Mouse (Mus musculus) MEL (cell line): Measurements from ENCODE around the gene Krt4. TPM values are rescaled to one million over a fixed set of nuclear protein-coding genes. Genes with fewer than 3 reads are reported as not detected.

Source experiments
- DNase-seq: peaks from one replicate; pipeline ENCODE4 v3.0.0; 2011; ENCODE audit warnings: low read depth, low spot score
- H3K27ac ChIP-seq: 2 replicates; pipeline ENCODE4 v1.5.1; 2012; ENCODE audit warnings: low read depth, mild to moderate bottlenecking, control low read depth, low read length, moderate library complexity; ENCODE audit not compliant: control insufficient read depth
- H3K27me3 ChIP-seq, 2 experiments: fragments of 150-350 bp in 1 of 2; sonication (generic) in 1 of 2; 2 replicates each; pipeline ENCODE4 v1.6.1; 2012; ENCODE audit warnings: low read length in 2 of 2, mild to moderate bottlenecking in 2 of 2, improper control_type of control experiment in 1 of 2, moderate library complexity in 1 of 2; ENCODE audit not compliant: insufficient read depth in 2 of 2, control insufficient read depth in 1 of 2
- H3K36me3 ChIP-seq, 2 experiments: 2 replicates each; pipeline ENCODE4 v1.6.1; 2012 to 2014; ENCODE audit warnings: low read length in 2 of 2, improper control_type of control experiment in 1 of 2, inconsistent platforms in 1 of 2, mild to moderate bottlenecking in 1 of 2; ENCODE audit not compliant: insufficient read depth in 2 of 2, control insufficient read depth in 1 of 2
- H3K4me1 ChIP-seq, 2 experiments: fragments of 150-350 bp in 1 of 2; sonication (generic) in 1 of 2; 2 replicates each; pipeline ENCODE4 v1.6.1; 2012; ENCODE audit warnings: low read length in 2 of 2, improper control_type of control experiment in 1 of 2, mild to moderate bottlenecking in 1 of 2; ENCODE audit not compliant: insufficient read depth in 2 of 2, control insufficient read depth in 1 of 2
- H3K4me3 ChIP-seq, 2 experiments: fragments of 150-350 bp in 1 of 2; sonication (generic) in 1 of 2; 2 replicates each; pipeline ENCODE4 v1.5.1; 2012; ENCODE audit warnings: low read depth in 2 of 2, low read length in 2 of 2, mild to moderate bottlenecking in 2 of 2, moderate library complexity in 2 of 2, control low read depth in 1 of 2, improper control_type of control experiment in 1 of 2; ENCODE audit not compliant: control insufficient read depth in 1 of 2, insufficient read depth in 1 of 2
- H3K79me2 ChIP-seq: 2 replicates; pipeline ENCODE4 v1.6.1; 2012; ENCODE audit warnings: mild to moderate bottlenecking, low read length, moderate library complexity; ENCODE audit not compliant: control insufficient read depth, poor library complexity, insufficient read depth
- H3K9ac ChIP-seq: 2 replicates; pipeline ENCODE4 v1.6.1; 2012; ENCODE audit warnings: low read depth, mild to moderate bottlenecking, control low read depth, low read length, moderate library complexity; ENCODE audit not compliant: control insufficient read depth, poor library complexity, severe bottlenecking
- H3K9me3 ChIP-seq: fragments of 150-350 bp; sonication (generic); replicated peaks from 2 replicates; pipeline ENCODE4 v1.6.1; 2012; ENCODE audit warnings: mild to moderate bottlenecking, low read length, improper control_type of control experiment, moderate library complexity; ENCODE audit not compliant: insufficient read depth
- BHLHE40 ChIP-seq: IDR thresholded peaks from 2 replicates; pipeline ENCODE4 v1.6.1; 2012; ENCODE audit warnings: low read depth, mild to moderate bottlenecking, inconsistent platforms, low read length, improper control_type of control experiment, borderline replicate concordance
- CTCF ChIP-seq, 3 experiments: IDR thresholded peaks in 2 of 3; conservative IDR thresholded peaks in 1 of 3; 2 replicates each; pipeline ENCODE4 v1.5.1; 2011 to 2012; ENCODE audit warnings: low read length in 3 of 3, low read depth in 2 of 3, mild to moderate bottlenecking in 2 of 3, improper control_type of control experiment in 1 of 3, inconsistent platforms in 1 of 3, mixed read lengths in 1 of 3, moderate library complexity in 1 of 3; ENCODE audit not compliant: control insufficient read depth in 1 of 3, insufficient read depth in 1 of 3, poor library complexity in 1 of 3, severe bottlenecking in 1 of 3
- ELF1 ChIP-seq: IDR thresholded peaks from 2 replicates; pipeline ENCODE4 v1.6.1; 2014; ENCODE audit warnings: low read depth, mild to moderate bottlenecking, inconsistent platforms, low read length, improper control_type of control experiment, moderate library complexity
- GATA1 ChIP-seq: IDR thresholded peaks from 2 replicates; pipeline ENCODE4 v1.6.1; 2011; ENCODE audit warnings: low read depth, low read length, improper control_type of control experiment
- KAT2A ChIP-seq: conservative IDR thresholded peaks from 2 replicates; pipeline ENCODE4 v1.6.1; 2012; ENCODE audit warnings: low read depth, low read length, improper control_type of control experiment, inconsistent platforms
- MAZ ChIP-seq: IDR thresholded peaks from 2 replicates; pipeline ENCODE4 v1.6.1; 2012; ENCODE audit warnings: low read depth, mild to moderate bottlenecking, inconsistent platforms, low read length, improper control_type of control experiment
- MEF2A ChIP-seq: IDR thresholded peaks from 2 replicates; pipeline ENCODE4 v1.6.1; 2014; ENCODE audit warnings: low read depth, mild to moderate bottlenecking, inconsistent platforms, low read length, improper control_type of control experiment; ENCODE audit not compliant: poor library complexity, insufficient replicate concordance, severe bottlenecking; ENCODE audit errors: extremely low read depth
- MYC ChIP-seq: IDR thresholded peaks from 2 replicates; pipeline ENCODE4 v1.6.1; 2011; ENCODE audit warnings: low read depth, mild to moderate bottlenecking, low read length, improper control_type of control experiment, moderate library complexity
- NELFE ChIP-seq: IDR thresholded peaks from 2 replicates; pipeline ENCODE4 v1.6.1; 2011; ENCODE audit warnings: low read depth, low read length, improper control_type of control experiment
- POLR2AphosphoS2 ChIP-seq: IDR thresholded peaks from 2 replicates; pipeline ENCODE4 v1.6.1; 2011; ENCODE audit warnings: low read length, improper control_type of control experiment
- RAD21 ChIP-seq: IDR thresholded peaks from 2 replicates; pipeline ENCODE4 v1.6.1; 2011; ENCODE audit warnings: mild to moderate bottlenecking, low read depth, low read length, improper control_type of control experiment
- SMC3 ChIP-seq: IDR thresholded peaks from 2 replicates; pipeline ENCODE4 v1.6.1; 2011; ENCODE audit warnings: low read depth, low read length, improper control_type of control experiment
- TBP ChIP-seq: IDR thresholded peaks from 2 replicates; pipeline ENCODE4 v1.8.0; 2011; ENCODE audit warnings: low read depth, low read length, improper control_type of control experiment
- UBTF ChIP-seq: IDR thresholded peaks from 2 replicates; pipeline ENCODE4 v1.6.1; 2012; ENCODE audit warnings: low read depth, mild to moderate bottlenecking, inconsistent platforms, low read length, improper control_type of control experiment, moderate library complexity, borderline replicate concordance; ENCODE audit not compliant: insufficient read depth
- USF1 ChIP-seq: IDR thresholded peaks from 2 replicates; pipeline ENCODE4 v1.6.1; 2014; ENCODE audit warnings: low read depth, mild to moderate bottlenecking, inconsistent platforms, low read length, improper control_type of control experiment, moderate library complexity
- USF2 ChIP-seq, 2 experiments: IDR thresholded peaks; 2 replicates each; pipeline ENCODE4 v1.6.1; 2011 to 2012; ENCODE audit warnings: improper control_type of control experiment in 2 of 2, low read length in 2 of 2, borderline replicate concordance in 1 of 2, inconsistent platforms in 1 of 2, low read depth in 1 of 2, mild to moderate bottlenecking in 1 of 2; ENCODE audit not compliant: insufficient read depth in 1 of 2
- ZC3H11A ChIP-seq: IDR thresholded peaks from 2 replicates; pipeline ENCODE4 v1.6.1; 2012; ENCODE audit warnings: low read depth, mild to moderate bottlenecking, inconsistent platforms, low read length, improper control_type of control experiment
- ZKSCAN1 ChIP-seq: IDR thresholded peaks from 2 replicates; pipeline ENCODE4 v1.6.1; 2012; ENCODE audit warnings: low read depth, mild to moderate bottlenecking, inconsistent platforms, low read length, improper control_type of control experiment, moderate library complexity
- polyA plus RNA-seq, 2 experiments: library from polyadenylated mRNA; stranded (reverse) in 1 of 2; unstranded in 1 of 2; fragments of >175 nt in 1 of 2; fragments of >200 nt in 1 of 2; gene quantifications; 2 replicates each; pipeline versions ENCODE4 v1.2.1 to v1.2.4; 2012; ENCODE audit warnings: low replicate concordance in 2 of 2, low read depth in 1 of 2; ENCODE audit not compliant: insufficient read length in 2 of 2, insufficient read depth in 1 of 2, missing spikeins in 1 of 2
- total RNA-seq: library from RNA; depleted of rRNA; stranded (reverse); fragments of 300-350 nt; gene quantifications from 2 replicates; pipeline ENCODE4 v1.2.3, GENCODE M21; 2012

Gene Krt4
- total and polyA plus RNA-seq, 3 experiments, result not detected

- no peak for TF ChIP-seq USF1
- TF ChIP-seq CTCF (IDR thresholded peaks at IDR 0.05 in 2 of 3, conservative IDR thresholded peaks at IDR 0.05 in 1 of 3; ENCODE audit: control insufficient read depth in 1 of 3, insufficient read depth in 1 of 3, low read depth in 2 of 3, low read length in 3 of 3, poor library complexity in 1 of 3, severe bottlenecking in 1 of 3), result peak; percentile 98 to 99 (median 99)
- TF ChIP-seq MAZ, result peak; percentile 56; the same call in 1 of the 2 replicates
- TF ChIP-seq BHLHE40, result no peak
- no peak for TF ChIP-seq UBTF
- TF ChIP-seq POLR2AphosphoS2, result no peak
- TF ChIP-seq NELFE, result no peak
- peak; percentile 98 for TF ChIP-seq RAD21
- no peak for TF ChIP-seq USF2 (IDR thresholded peaks at IDR 0.05; ENCODE audit: borderline replicate concordance in 1 of 2, insufficient read depth in 1 of 2, low read depth in 1 of 2, low read length in 2 of 2)
- peak; percentile 33; the same call in 1 of the 2 replicates for TF ChIP-seq GATA1
- TF ChIP-seq ELF1, result no peak
- TF ChIP-seq TBP, result no peak
- TF ChIP-seq MEF2A, result no peak
- TF ChIP-seq KAT2A, result no peak
- TF ChIP-seq ZC3H11A, result peak; percentile 71
These were observed 49.0 kb upstream of the Krt4 start (continued) for GRCm38 (mm10) chr15:101973414-101974077.

- H3K27me3 ChIP-seq, result peaks cover 2 to 4% of the 10 kb centered on the region in 2 experiments
- H3K79me2 ChIP-seq, result no peaks in the 10 kb centered on the region
- no peaks in the 10 kb centered on the region for H3K9me3 ChIP-seq
- H3K36me3 ChIP-seq, result peaks cover 0 to 8% of the 10 kb centered on the region in 2 experiments; a peak in 2 of 4 replicates
- H3K4me1 ChIP-seq, result peaks cover 0 to 13% of the 10 kb centered on the region in 2 experiments; a peak in 2 of 4 replicates
- DNase-seq, result no peak
- no peak overlapping the region for H3K27ac ChIP-seq
- no peak overlapping the region for H3K4me3 ChIP-seq
- H3K9ac ChIP-seq, result no peak overlapping the region
- TF ChIP-seq ZKSCAN1 (no peak), MEF2A (no peak), CTCF (IDR thresholded peaks at IDR 0.05 in 2 of 3, conservative IDR thresholded peaks at IDR 0.05 in 1 of 3; ENCODE audit: control insufficient read depth in 1 of 3, insufficient read depth in 1 of 3, low read depth in 2 of 3, low read length in 3 of 3, poor library complexity in 1 of 3, severe bottlenecking in 1 of 3) (peak; percentile 51 to 68 (median 56); a peak in 5 of 6 replicates), MYC (no peak), RAD21 (peak; percentile 4; the same call in 1 of the 2 replicates), SMC3 (peak; percentile 52)
These were observed 46.0 kb upstream of the Krt4 start for GRCm38 (mm10) chr15:101970536-101970935.
